Mouse (Mus musculus) liver, postnatal 0 days (tissue): ENCODE results near the gene Ikzf3.

Experiments used
- CTCF ChIP-seq: sonication (generic); IDR thresholded peaks from 2 replicates; pipeline ENCODE4 v1.5.1; 2016; ENCODE audit warnings: antibody characterized with exemption, low read depth
- EP300 ChIP-seq: IDR thresholded peaks from 2 replicates; pipeline ENCODE4 v1.6.1; 2016; ENCODE audit warnings: antibody characterized with exemption, low read depth, mild to moderate bottlenecking

GRCm38 (mm10) chr11:98513356-98513936, 32.4 kb downstream of the Ikzf3 start:
- TF ChIP-seq CTCF (no peak), EP300 (no peak)
